Mouse (Mus musculus): ENCODE data around the gene Arap1. TPM values are rescaled to one million over a fixed set of nuclear protein-coding genes. Genes with fewer than 3 reads are reported as not detected.
A peak's percentile ranks its signal among the peaks of the same experiment; 100 is the strongest.

Arap1 gene
- polyA plus RNA-seq, 1 experiment = 24.7 TPM

- Histone ChIP-seq H3K4me3 (peak overlapping the region; percentile 33), H3K36me3 (ENCODE audit: control insufficient read depth, insufficient read depth) (no peaks in the 10 kb centered on the region), H3K79me2 (ENCODE audit: control insufficient read depth, insufficient read depth) (no peaks in the 10 kb centered on the region), H3K27me3 (ENCODE audit: control insufficient read depth, insufficient read depth, insufficient read length) (no peaks in the 10 kb centered on the region), H3ac (ENCODE audit: control insufficient read depth, insufficient read length) (peak overlapping the region; percentile 8), H3K4me2 (ENCODE audit: low read depth) (peak overlapping the region; percentile 75)
- TF ChIP-seq MYOG (IDR thresholded peaks at IDR 0.05; ENCODE audit: control insufficient read depth in 1 of 3, insufficient read depth in 1 of 3, insufficient read length in 2 of 3, low read depth in 2 of 3) = no peak
- no peak for TF ChIP-seq TCF3 (IDR thresholded peaks at IDR 0.05; ENCODE audit: insufficient read length, low read depth)
- TF ChIP-seq E2F4 (IDR thresholded peaks at IDR 0.05; ENCODE audit: insufficient read depth) = no peak
- no peak for TF ChIP-seq REST (IDR thresholded peaks at IDR 0.05; ENCODE audit: insufficient read depth, insufficient read length)
- TF ChIP-seq USF1 (IDR thresholded peaks at IDR 0.05; ENCODE audit: low read depth) = no peak
- no peak for TF ChIP-seq MAX (IDR thresholded peaks at IDR 0.05; ENCODE audit: low read depth)
- TF ChIP-seq CEBPB (IDR thresholded peaks at IDR 0.05; ENCODE audit: insufficient read depth, poor library complexity, severe bottlenecking) = no peak
- TF ChIP-seq TCF12 (IDR thresholded peaks at IDR 0.05; ENCODE audit: insufficient read depth, poor library complexity, severe bottlenecking) = no peak
- TF ChIP-seq POLR2A (IDR thresholded peaks at IDR 0.05; ENCODE audit: insufficient read length, low read depth) = no peak
- no peak for TF ChIP-seq SRF (IDR thresholded peaks at IDR 0.05; ENCODE audit: control insufficient read depth, insufficient read length, low read depth)
- TF ChIP-seq POLR2AphosphoS2 (IDR thresholded peaks at IDR 0.05; ENCODE audit: insufficient read length, low read depth) = no peak
- no peak for TF ChIP-seq MYOD1 (IDR thresholded peaks at IDR 0.05; ENCODE audit: control insufficient read depth in 1 of 3, insufficient read length in 2 of 3, low read depth in 2 of 3)
These were observed 36.8 kb upstream of the Arap1 start for GRCm38 (mm10) chr7:101311061-101311460.

- Histone ChIP-seq H3K36me3 (ENCODE audit: control insufficient read depth, insufficient read depth) (no peaks in the 10 kb centered on the region), H3K4me2 (ENCODE audit: low read depth) (no peak overlapping the region), H3K27me3 (ENCODE audit: control insufficient read depth, insufficient read depth, insufficient read length) (no peaks in the 10 kb centered on the region), H3K4me3 (no peak overlapping the region), H3ac (ENCODE audit: control insufficient read depth, insufficient read length) (no peak overlapping the region), H3K79me2 (ENCODE audit: control insufficient read depth, insufficient read depth) (no peaks in the 10 kb centered on the region)
- no peak for TF ChIP-seq USF1 (IDR thresholded peaks at IDR 0.05; ENCODE audit: low read depth)
- no peak for TF ChIP-seq SRF (IDR thresholded peaks at IDR 0.05; ENCODE audit: control insufficient read depth, insufficient read length, low read depth)
- no peak for TF ChIP-seq POLR2AphosphoS2 (IDR thresholded peaks at IDR 0.05; ENCODE audit: insufficient read length, low read depth)
- no peak for TF ChIP-seq TCF12 (IDR thresholded peaks at IDR 0.05; ENCODE audit: insufficient read depth, poor library complexity, severe bottlenecking)
- TF ChIP-seq MYOD1 (IDR thresholded peaks at IDR 0.05; ENCODE audit: control insufficient read depth in 1 of 3, insufficient read length in 2 of 3, low read depth in 2 of 3) = no peak
- no peak for TF ChIP-seq REST (IDR thresholded peaks at IDR 0.05; ENCODE audit: insufficient read depth, insufficient read length)
- TF ChIP-seq MYOG (IDR thresholded peaks at IDR 0.05; ENCODE audit: control insufficient read depth in 1 of 3, insufficient read depth in 1 of 3, insufficient read length in 2 of 3, low read depth in 2 of 3) = no peak
- no peak for TF ChIP-seq CEBPB (IDR thresholded peaks at IDR 0.05; ENCODE audit: insufficient read depth, poor library complexity, severe bottlenecking)
- no peak for TF ChIP-seq TCF3 (IDR thresholded peaks at IDR 0.05; ENCODE audit: insufficient read length, low read depth)
- TF ChIP-seq POLR2A (IDR thresholded peaks at IDR 0.05; ENCODE audit: insufficient read length, low read depth) = no peak
- no peak for TF ChIP-seq E2F4 (IDR thresholded peaks at IDR 0.05; ENCODE audit: insufficient read depth)
- no peak for TF ChIP-seq MAX (IDR thresholded peaks at IDR 0.05; ENCODE audit: low read depth)
These were observed 34.8 kb upstream of the Arap1 start for GRCm38 (mm10) chr7:101313033-101313432.

GRCm38 (mm10) chr7:101314396-101314795 is 33.5 kb upstream of the Arap1 start:
- no peak for TF ChIP-seq POLR2A (IDR thresholded peaks at IDR 0.05; ENCODE audit: insufficient read length, low read depth)
- TF ChIP-seq TCF3 (IDR thresholded peaks at IDR 0.05; ENCODE audit: insufficient read length, low read depth) = no peak
- peak in 1 of 3 experiments; percentile 2 for TF ChIP-seq MYOD1 (IDR thresholded peaks at IDR 0.05; ENCODE audit: control insufficient read depth in 1 of 3, insufficient read length in 2 of 3, low read depth in 2 of 3)
- no peaks in the 10 kb centered on the region for H3K79me2 ChIP-seq (ENCODE audit: control insufficient read depth, insufficient read depth)

GRCm38 (mm10) chr7:101315699-101316098 is 32.2 kb upstream of the Arap1 start:
- Histone ChIP-seq H3K36me3 (ENCODE audit: control insufficient read depth, insufficient read depth) (no peaks in the 10 kb centered on the region), H3ac (ENCODE audit: control insufficient read depth, insufficient read length) (no peak overlapping the region), H3K4me2 (ENCODE audit: low read depth) (peak overlapping the region; percentile 6), H3K4me3 (no peak overlapping the region), H3K79me2 (ENCODE audit: control insufficient read depth, insufficient read depth) (no peaks in the 10 kb centered on the region), H3K27me3 (ENCODE audit: control insufficient read depth, insufficient read depth, insufficient read length) (no peaks in the 10 kb centered on the region)
- TF ChIP-seq MYOG (IDR thresholded peaks at IDR 0.05; ENCODE audit: control insufficient read depth in 1 of 3, insufficient read depth in 1 of 3, insufficient read length in 2 of 3, low read depth in 2 of 3) (no peak), POLR2A (IDR thresholded peaks at IDR 0.05; ENCODE audit: insufficient read length, low read depth) (no peak), USF1 (IDR thresholded peaks at IDR 0.05; ENCODE audit: low read depth) (no peak), TCF3 (IDR thresholded peaks at IDR 0.05; ENCODE audit: insufficient read length, low read depth) (no peak), TCF12 (IDR thresholded peaks at IDR 0.05; ENCODE audit: insufficient read depth, poor library complexity, severe bottlenecking) (no peak), REST (IDR thresholded peaks at IDR 0.05; ENCODE audit: insufficient read depth, insufficient read length) (no peak), POLR2AphosphoS2 (IDR thresholded peaks at IDR 0.05; ENCODE audit: insufficient read length, low read depth) (no peak), SRF (IDR thresholded peaks at IDR 0.05; ENCODE audit: control insufficient read depth, insufficient read length, low read depth) (no peak), MYOD1 (IDR thresholded peaks at IDR 0.05; ENCODE audit: control insufficient read depth in 1 of 3, insufficient read length in 2 of 3, low read depth in 2 of 3) (no peak), E2F4 (IDR thresholded peaks at IDR 0.05; ENCODE audit: insufficient read depth) (no peak), CEBPB (IDR thresholded peaks at IDR 0.05; ENCODE audit: insufficient read depth, poor library complexity, severe bottlenecking) (no peak), MAX (IDR thresholded peaks at IDR 0.05; ENCODE audit: low read depth) (no peak)

More at GRCm38 (mm10) chr7:101314396-101314795, 33.5 kb upstream of the Arap1 start:
- no peaks in the 10 kb centered on the region for H3K27me3 ChIP-seq (ENCODE audit: control insufficient read depth, insufficient read depth, insufficient read length)
- H3ac ChIP-seq (ENCODE audit: control insufficient read depth, insufficient read length) = no peak overlapping the region
- no peak overlapping the region for H3K4me3 ChIP-seq
- H3K36me3 ChIP-seq (ENCODE audit: control insufficient read depth, insufficient read depth) = no peaks in the 10 kb centered on the region
- H3K4me2 ChIP-seq (ENCODE audit: low read depth) = peak overlapping the region; percentile 65

- TF ChIP-seq REST (IDR thresholded peaks at IDR 0.05; ENCODE audit: insufficient read depth, insufficient read length) = no peak
- no peak for TF ChIP-seq POLR2A (IDR thresholded peaks at IDR 0.05; ENCODE audit: insufficient read length, low read depth)
- no peak for TF ChIP-seq TCF3 (IDR thresholded peaks at IDR 0.05; ENCODE audit: insufficient read length, low read depth)
- TF ChIP-seq POLR2AphosphoS2 (IDR thresholded peaks at IDR 0.05; ENCODE audit: insufficient read length, low read depth) = no peak
- no peak for TF ChIP-seq MAX (IDR thresholded peaks at IDR 0.05; ENCODE audit: low read depth)
- TF ChIP-seq CEBPB (IDR thresholded peaks at IDR 0.05; ENCODE audit: insufficient read depth, poor library complexity, severe bottlenecking) = no peak
- no peak for TF ChIP-seq SRF (IDR thresholded peaks at IDR 0.05; ENCODE audit: control insufficient read depth, insufficient read length, low read depth)
- no peak for TF ChIP-seq E2F4 (IDR thresholded peaks at IDR 0.05; ENCODE audit: insufficient read depth)
- TF ChIP-seq MYOD1 (IDR thresholded peaks at IDR 0.05; ENCODE audit: control insufficient read depth in 1 of 3, insufficient read length in 2 of 3, low read depth in 2 of 3) = no peak
- no peak for TF ChIP-seq MYOG (IDR thresholded peaks at IDR 0.05; ENCODE audit: control insufficient read depth in 1 of 3, insufficient read depth in 1 of 3, insufficient read length in 2 of 3, low read depth in 2 of 3)
- no peak for TF ChIP-seq USF1 (IDR thresholded peaks at IDR 0.05; ENCODE audit: low read depth)
- TF ChIP-seq TCF12 (IDR thresholded peaks at IDR 0.05; ENCODE audit: insufficient read depth, poor library complexity, severe bottlenecking) = no peak
- Histone ChIP-seq H3K79me2 (ENCODE audit: control insufficient read depth, insufficient read depth) (no peaks in the 10 kb centered on the region), H3K4me2 (ENCODE audit: low read depth) (no peak overlapping the region), H3K36me3 (ENCODE audit: control insufficient read depth, insufficient read depth) (no peaks in the 10 kb centered on the region), H3ac (ENCODE audit: control insufficient read depth, insufficient read length) (no peak overlapping the region), H3K27me3 (ENCODE audit: control insufficient read depth, insufficient read depth, insufficient read length) (no peaks in the 10 kb centered on the region), H3K4me3 (no peak overlapping the region)
These were observed 31.3 kb upstream of the Arap1 start for GRCm38 (mm10) chr7:101316591-101317001.
